Mouse (Mus musculus): Measurements from ENCODE around the gene Bcam. TPM values are rescaled to one million over a fixed set of nuclear protein-coding genes. Genes with fewer than 3 reads are reported as not detected.
"Not testable (repeated sequence)": the region's sequence is repeated elsewhere in the genome, so short reads cannot be mapped to it uniquely, and the experiment has no call there.

Bcam gene
- total RNA-seq (2021) = 100 to 1,000 TPM; 210 to 232 TPM

GRCm38 (mm10) chr7:19770984-19771391, at the start of gene Bcam:
TSS of gene Bcam (minus strand) at chr7:19771016.
- DNase-seq = no peak
- intact Hi-C loops (cut with DNase I) = no loop called here

GRCm38 (mm10) chr7:19818875-19819274, 48.1 kb upstream of the Bcam start:
- intact Hi-C loops (cut with DNase I) = no loop called here
- DNase-seq = no peak

GRCm38 (mm10) chr7:19818440-19818839, 47.6 kb upstream of the Bcam start:
- DNase-seq = no peak
- intact Hi-C loops (cut with DNase I) = no loop called here

- peak; percentile 56 to 57 for DNase-seq
- intact Hi-C loops (cut with DNase I) = no loop called here
Measured at GRCm38 (mm10) chr7:19817382-19818105, 46.7 kb upstream of the Bcam start.

GRCm38 (mm10) chr7:19816224-19816771, 45.5 kb upstream of the Bcam start:
- peak; percentile 85 to 86 for DNase-seq
- intact Hi-C loops (cut with DNase I) = no loop called here

- DNase-seq = no peak
- intact Hi-C loops (cut with DNase I) = no loop called here
Measured at GRCm38 (mm10) chr7:19815296-19816223, 44.7 kb upstream of the Bcam start.

GRCm38 (mm10) chr7:19813579-19814122, 42.8 kb upstream of the Bcam start:
- DNase-seq = no peak
- intact Hi-C loops (cut with DNase I) = no loop called here

GRCm38 (mm10) chr7:19813161-19813560, 42.3 kb upstream of the Bcam start:
- intact Hi-C loops (cut with DNase I) = no loop called here
- no peak for DNase-seq

GRCm38 (mm10) chr7:19811114-19811513, 40.3 kb upstream of the Bcam start:
- intact Hi-C loops (cut with DNase I) = no loop called here
- DNase-seq = peak in 1 of 2 experiments; percentile 34

GRCm38 (mm10) chr7:19809369-19809768, 38.6 kb upstream of the Bcam start:
- no peak for DNase-seq
- intact Hi-C loops (cut with DNase I) = no loop called here

GRCm38 (mm10) chr7:19806356-19806969, 35.6 kb upstream of the Bcam start:
- no peak for DNase-seq
- intact Hi-C loops (cut with DNase I) = no loop called here

- DNase-seq = peak; percentile 82 to 90
- intact Hi-C loops (cut with DNase I) = loop anchor here (1.0 to 5.0 kb wide), 3 partner anchors 40 to 134 kb away; no protein-coding TSS in a partner anchor
Measured at GRCm38 (mm10) chr7:19802995-19803394, 32.2 kb upstream of the Bcam start.

- DNase-seq = peak; percentile 55 to 61
- intact Hi-C loops (cut with DNase I) = loop anchor here (5.0 kb wide), 1 partner anchor 137 kb away; no protein-coding TSS in a partner anchor
Measured at GRCm38 (mm10) chr7:19800764-19801163, 29.9 kb upstream of the Bcam start.

GRCm38 (mm10) chr7:19796697-19797588, 26.1 kb upstream of the Bcam start, which contains the start of gene Cblc:
TSS of gene Cblc (minus strand) at chr7:19796809.
- peak; percentile 78 to 85 for DNase-seq
- intact Hi-C loops (cut with DNase I) = no loop called here

- intact Hi-C loops (cut with DNase I) = no loop called here
- DNase-seq = no peak
Measured at GRCm38 (mm10) chr7:19796254-19796653, 25.4 kb upstream of the Bcam start.

- no peak for DNase-seq
- intact Hi-C loops (cut with DNase I) = no loop called here
Measured at GRCm38 (mm10) chr7:19795236-19795635, 24.4 kb upstream of the Bcam start.

GRCm38 (mm10) chr7:19792701-19793630, 22.1 kb upstream of the Bcam start:
- intact Hi-C loops (cut with DNase I) = no loop called here
- DNase-seq = no peak

GRCm38 (mm10) chr7:19791504-19791903, 20.7 kb upstream of the Bcam start:
- intact Hi-C loops (cut with DNase I) = loop anchor here (2.0 kb wide), 1 partner anchor 123 kb away; no protein-coding TSS in a partner anchor
- not testable (repeated sequence) for DNase-seq

Measured in heart, postnatal 36 days (tissue).